Comparison of ENCODE assay signal across 21 mouse cellular contexts in genomic region chrX:151067876-151068275, GRCm38 (mm10). TPM values are rescaled to one million over a fixed set of nuclear protein-coding genes. Genes with fewer than 3 reads are reported as not detected.
"Had no signal": no experiment of that assay in that cellular context is flagged by ENCODE, and none has a peak within 500 bp of the region (broad histone marks: within the 10 kb centered on the region; RNA-seq: fewer than 3 reads in every experiment).

No protein-coding gene starts in this region.

- H3K36me3 ChIP-seq: liver, embryonic 15.5 days; midbrain, embryonic 15.5 days; stomach, embryonic 15.5 days had no signal

- DNase-seq: liver, postnatal 0 days; lung, adult 2 months; lung, postnatal 14 days; lung, postnatal 36 days; right cerebral cortex, postnatal 14 days; thymus, adult 18-20 months; thymus, postnatal 25 days; thymus, postnatal 4 days had no signal

- H3K27ac ChIP-seq: liver, embryonic 15.5 days; lung, embryonic 15.5 days; macrophage; midbrain, embryonic 13.5 days; midbrain, embryonic 15.5 days; neural tube, embryonic 12.5 days; stomach, embryonic 15.5 days; stomach, postnatal 0 days had no signal

- H3K4me3 ChIP-seq: liver, embryonic 15.5 days; lung, embryonic 15.5 days; megakaryocyte, embryonic 14.5 days; midbrain, embryonic 13.5 days; midbrain, embryonic 15.5 days; neural tube, embryonic 12.5 days; stomach, embryonic 15.5 days had no signal

- H3K4me1 ChIP-seq: liver, embryonic 15.5 days; lung, embryonic 15.5 days; megakaryocyte, embryonic 14.5 days; midbrain, embryonic 13.5 days; midbrain, embryonic 15.5 days; neural tube, embryonic 12.5 days; stomach, embryonic 15.5 days had no signal

- ATAC-seq: liver, postnatal 0 days; lung, postnatal 0 days; midbrain, embryonic 13.5 days; midbrain, embryonic 15.5 days had no signal

- H3K27me3 ChIP-seq: lung, embryonic 15.5 days; midbrain, embryonic 13.5 days; midbrain, embryonic 15.5 days; neural tube, embryonic 12.5 days; stomach, embryonic 15.5 days had no signal

- H3K9me3 ChIP-seq: liver, embryonic 15.5 days; lung, embryonic 15.5 days; megakaryocyte, embryonic 14.5 days; midbrain, embryonic 13.5 days; midbrain, embryonic 15.5 days; neural tube, embryonic 12.5 days; stomach, embryonic 15.5 days had no signal

- H3K9ac ChIP-seq: liver, embryonic 15.5 days; liver, postnatal 0 days; lung, embryonic 15.5 days; midbrain, embryonic 13.5 days; midbrain, embryonic 15.5 days; neural tube, embryonic 12.5 days; stomach, embryonic 15.5 days had no signal

- H3K4me2 ChIP-seq: liver, embryonic 15.5 days; lung, embryonic 15.5 days; midbrain, embryonic 11.5 days; midbrain, embryonic 13.5 days; midbrain, embryonic 15.5 days; neural tube, embryonic 12.5 days; stomach, embryonic 15.5 days had no signal

RNA-seq across cellular contexts. Expression of gene Fgd1, which starts 21.9 kb away (rescaled TPM):
- total RNA-seq: monocyte, adult 5-6 weeks; neutrophil, adult 5-6 weeks had no signal
